Mouse (Mus musculus) spleen, adult 2 months (tissue): ENCODE measurements at regions not wholly inside any gene's neighbourhood (a gene's known extent, or its start where the extent isn't known, plus 50 kb on each side); places are given as distances from the start of the nearest gene placed in this dataset.

Source experiments
- DNase-seq, 2 experiments: peaks; one replicate each; pipeline versions ENCODE4 v3.0.0 to v3.0.0-alpha.2; 2012 to 2021; ENCODE audit warnings: low spot score in 2 of 2, low read depth in 1 of 2
- H3K27ac ChIP-seq: fragments of 200-500 bp; 2 replicates; pipeline ENCODE4 v1.5.1; 2012; ENCODE audit warnings: low read length, inconsistent platforms; ENCODE audit not compliant: insufficient read depth
- H3K27me3 ChIP-seq: fragments of 200-500 bp; 2 replicates; pipeline ENCODE4 v1.6.1; 2012; ENCODE audit warnings: mild to moderate bottlenecking, moderate library complexity, low read length, inconsistent platforms; ENCODE audit not compliant: control insufficient read depth, insufficient read depth
- H3K36me3 ChIP-seq: fragments of 200-500 bp; 2 replicates; pipeline ENCODE4 v1.6.1; 2012; ENCODE audit warnings: mild to moderate bottlenecking, low read length, inconsistent platforms; ENCODE audit not compliant: control insufficient read depth, insufficient read depth
- H3K4me1 ChIP-seq: fragments of 200-500 bp; 2 replicates; pipeline ENCODE4 v1.6.1; 2011; ENCODE audit warnings: inconsistent platforms; ENCODE audit not compliant: control insufficient read depth, insufficient read depth, insufficient read length
- H3K4me3 ChIP-seq: fragments of 200-500 bp; 2 replicates; pipeline ENCODE4 v1.5.1; 2011; ENCODE audit warnings: mild to moderate bottlenecking, inconsistent platforms; ENCODE audit not compliant: insufficient read depth, insufficient read length; ENCODE audit errors: extremely low read depth
- CTCF ChIP-seq: fragments of 200-500 bp; IDR thresholded peaks from 2 replicates; pipeline ENCODE4 v1.5.1; 2011; ENCODE audit warnings: mild to moderate bottlenecking, inconsistent platforms; ENCODE audit not compliant: insufficient read depth, insufficient read length, insufficient replicate concordance; ENCODE audit errors: extremely low read depth
- POLR2A ChIP-seq: fragments of 200-500 bp; IDR thresholded peaks from 2 replicates; pipeline ENCODE4 v1.6.1; 2011; ENCODE audit warnings: low read depth, low read length, inconsistent platforms
- WGBS: fragments of 180-500 bp; shearing (Covaris S2); methylation state at CpG from one replicate; pipeline ENCODE4 v1.1.7; 2018; 5-methylcytosine and 5-hydroxymethylcytosine counted together

DNA sequence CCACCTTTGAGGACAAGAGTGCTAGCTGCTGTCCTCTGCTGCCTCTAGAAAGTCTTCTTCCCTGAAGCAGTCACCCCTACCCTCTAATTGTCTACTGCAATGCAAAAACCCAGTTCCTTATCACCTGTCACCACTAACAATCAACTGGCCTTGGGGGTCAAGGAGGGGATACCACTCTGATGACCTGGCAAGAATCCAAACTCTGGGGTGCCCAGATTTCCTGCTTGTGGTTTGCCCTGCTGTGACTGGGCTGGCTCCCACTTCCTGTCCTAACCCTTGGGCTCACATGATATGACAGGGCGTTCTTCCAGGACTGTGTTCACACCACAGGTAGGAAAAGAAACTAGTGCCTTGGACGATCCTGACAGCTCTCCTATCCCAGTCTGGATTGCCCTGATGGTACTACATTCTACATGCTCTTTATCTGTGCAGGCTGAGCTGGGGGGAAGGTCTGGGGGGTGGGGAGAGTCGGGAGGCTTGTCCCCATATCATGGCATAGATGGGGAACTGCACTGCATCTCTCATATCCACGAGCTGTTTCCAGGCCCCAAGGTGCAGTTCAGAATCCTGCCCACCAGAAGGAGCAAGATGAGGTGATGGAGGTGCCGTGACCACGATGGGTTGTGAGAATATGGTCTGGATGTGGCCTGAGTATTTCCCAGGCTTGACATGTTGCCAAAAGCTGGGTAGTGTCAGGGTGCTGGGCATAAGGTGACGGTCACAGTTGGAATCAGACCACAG, 81.0 kb downstream of the Maf start:
- Histone ChIP-seq H3K36me3 (no peaks in the 10 kb centered on the region), H3K27me3 (no peaks in the 10 kb centered on the region), H3K4me1 (no peaks in the 10 kb centered on the region), H3K27ac (no peak overlapping the region), H3K4me3 (no peak overlapping the region)
- WGBS, result 44% methylated on average over 7 of the region's 7 CpGs
- TF ChIP-seq CTCF, result no peak
- no peak for TF ChIP-seq POLR2A
- no peak for DNase-seq

DNA sequence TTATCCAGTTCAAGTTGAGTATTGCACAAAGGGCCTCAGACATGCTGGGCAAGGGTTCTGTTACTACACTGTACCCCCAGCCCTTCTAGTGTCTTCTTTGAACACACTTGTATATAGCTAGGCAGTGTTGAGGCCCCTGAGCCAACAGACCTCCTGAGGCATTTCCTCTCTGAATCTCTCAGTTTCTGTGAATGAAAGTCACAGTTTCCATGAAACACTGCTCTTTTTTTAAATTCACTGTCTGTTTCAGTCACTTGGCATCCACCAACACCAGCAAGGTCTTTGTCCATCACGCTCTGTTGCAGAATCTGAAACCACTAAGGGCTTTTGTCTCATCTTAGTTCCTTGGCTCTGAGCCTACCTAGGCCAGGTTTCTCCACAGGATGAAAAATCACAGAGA, 82.5 kb downstream of the Maf start:
- Histone ChIP-seq H3K27me3 (no peaks in the 10 kb centered on the region), H3K4me1 (no peaks in the 10 kb centered on the region), H3K27ac (no peak overlapping the region), H3K36me3 (no peaks in the 10 kb centered on the region), H3K4me3 (no peak overlapping the region)
- DNase-seq, result no peak
- WGBS, result 76% methylated on average over 1 of the region's 1 CpGs
- no peak for TF ChIP-seq CTCF
- TF ChIP-seq POLR2A, result no peak

DNA sequence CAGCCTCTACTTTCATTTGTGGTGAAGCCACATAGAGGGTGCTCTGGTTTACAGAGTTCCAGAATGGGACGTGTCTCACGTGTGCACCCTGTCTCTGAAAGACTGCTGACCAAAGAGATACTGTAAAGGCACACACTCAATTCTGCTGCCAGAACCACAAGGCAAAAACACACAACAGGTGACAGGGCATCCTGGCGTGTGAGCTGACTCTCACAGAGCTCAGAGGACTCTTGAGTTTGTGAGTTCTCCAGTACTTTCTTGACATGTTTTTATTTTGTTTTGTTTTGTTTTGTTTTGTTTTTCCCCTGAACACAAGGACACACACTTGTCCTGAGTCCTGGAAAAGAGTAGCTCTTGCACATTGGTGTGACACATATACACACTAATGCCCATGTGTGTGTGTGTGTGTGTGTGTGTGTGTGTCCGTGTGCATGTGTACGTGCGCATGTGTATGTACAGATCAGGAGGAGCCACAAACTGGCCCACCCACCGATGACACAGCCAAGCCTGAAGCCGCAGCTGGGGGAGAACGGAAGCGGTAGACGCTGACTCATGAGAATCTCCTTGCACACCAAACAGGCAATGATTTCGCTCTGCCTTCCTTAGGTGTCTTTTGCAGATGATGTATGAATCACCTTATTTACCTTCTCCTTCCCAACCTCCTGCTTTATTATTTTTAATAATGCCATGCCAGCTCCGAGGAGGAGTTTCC, 89.4 kb downstream of the Maf start:
- TF ChIP-seq POLR2A (no peak), CTCF (no peak)
- H3K36me3 ChIP-seq, result no peaks in the 10 kb centered on the region
- H3K27me3 ChIP-seq, result no peaks in the 10 kb centered on the region
- no peak overlapping the region for H3K4me3 ChIP-seq
- H3K27ac ChIP-seq, result no peak overlapping the region
- WGBS, result 11% methylated on average over 13 of the region's 13 CpGs
- H3K4me1 ChIP-seq, result no peaks in the 10 kb centered on the region; the same call in 1 of the 2 replicates
- DNase-seq, result peak in 1 of 2 experiments; percentile 9

DNA sequence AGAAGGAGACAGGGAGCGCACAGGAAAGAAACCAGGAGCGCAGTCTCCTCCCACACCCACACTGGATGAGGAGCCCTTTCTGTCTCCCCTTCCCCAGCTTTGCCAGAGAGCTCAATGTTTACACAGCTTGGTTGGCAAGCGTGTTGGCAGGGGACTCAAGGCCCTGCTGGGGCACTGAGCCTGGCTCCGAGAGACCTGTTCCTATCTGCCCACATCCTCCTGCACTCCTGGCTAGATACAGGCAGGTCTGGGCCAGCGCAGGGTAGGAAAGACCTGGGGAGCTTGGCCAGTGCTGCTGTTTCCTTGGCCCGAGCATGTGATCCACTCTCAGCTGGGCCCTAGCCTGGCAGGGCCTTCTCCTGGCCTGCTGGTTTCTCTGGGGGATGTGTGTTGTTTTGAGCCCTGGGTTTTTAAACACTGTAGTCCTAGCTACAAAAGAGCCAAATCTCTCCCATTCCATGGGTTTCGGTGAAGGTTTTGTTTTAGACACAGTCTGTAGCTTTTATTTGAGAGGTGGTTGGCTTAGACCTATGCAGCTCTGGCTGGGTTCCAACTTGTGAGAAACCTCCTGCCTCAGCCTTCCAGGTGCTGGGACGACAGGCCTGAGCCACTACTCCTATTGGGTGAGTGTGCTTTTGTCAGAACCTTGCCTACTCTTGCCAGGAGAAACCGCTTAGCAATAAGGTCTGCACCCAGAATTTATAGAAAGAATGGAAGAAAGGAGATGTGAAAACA, 90.6 kb downstream of the Maf start:
- TF ChIP-seq POLR2A (no peak), CTCF (no peak)
- no peaks in the 10 kb centered on the region for H3K36me3 ChIP-seq
- WGBS, result 89% methylated on average over 9 of the region's 9 CpGs
- no peaks in the 10 kb centered on the region for H3K27me3 ChIP-seq
- H3K4me1 ChIP-seq, result no peaks in the 10 kb centered on the region; the same call in 1 of the 2 replicates
- DNase-seq, result no peak
- H3K4me3 ChIP-seq, result no peak overlapping the region
- no peak overlapping the region for H3K27ac ChIP-seq

DNA sequence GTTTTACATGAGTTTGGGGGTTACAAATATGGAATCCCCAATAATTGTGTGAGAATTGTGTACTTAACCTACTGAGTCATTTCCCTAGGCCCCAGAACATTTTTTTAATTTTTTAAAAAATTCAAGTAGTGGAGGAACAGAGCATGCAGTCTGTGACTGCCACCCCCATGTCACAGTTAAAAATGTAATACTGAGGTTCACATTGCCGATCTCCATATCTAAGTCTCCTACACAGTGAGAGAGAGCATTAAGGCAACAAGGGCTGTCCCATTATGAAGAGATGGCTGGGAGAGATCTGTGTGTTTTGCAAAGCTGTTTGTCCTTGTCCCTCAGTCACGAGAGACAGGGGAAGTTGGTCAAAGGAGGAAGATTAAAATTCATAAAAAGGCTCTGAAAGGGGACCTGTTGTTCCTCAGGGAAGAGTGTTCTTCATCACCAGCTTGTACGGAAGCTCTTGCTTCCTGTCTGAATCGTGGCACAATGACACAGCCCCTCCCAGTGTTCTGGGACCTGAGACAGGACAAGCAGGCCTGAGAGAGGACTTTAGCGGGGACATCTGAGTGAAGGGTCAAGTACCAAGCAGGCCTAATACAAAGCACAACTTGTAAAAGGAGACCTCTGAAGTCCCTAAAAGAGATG, 93.5 kb downstream of the Maf start:
- peak overlapping the region; percentile 18; the same call in 1 of the 2 replicates for H3K27ac ChIP-seq
- no peak overlapping the region for H3K4me3 ChIP-seq
- H3K4me1 ChIP-seq, result no peaks in the 10 kb centered on the region; the same call in 1 of the 2 replicates
- no peak for DNase-seq
- H3K27me3 ChIP-seq, result no peaks in the 10 kb centered on the region
- TF ChIP-seq POLR2A, result no peak
- no peak for TF ChIP-seq CTCF
- 22% methylated on average over 5 of the region's 5 CpGs for WGBS
- no peaks in the 10 kb centered on the region for H3K36me3 ChIP-seq

DNA sequence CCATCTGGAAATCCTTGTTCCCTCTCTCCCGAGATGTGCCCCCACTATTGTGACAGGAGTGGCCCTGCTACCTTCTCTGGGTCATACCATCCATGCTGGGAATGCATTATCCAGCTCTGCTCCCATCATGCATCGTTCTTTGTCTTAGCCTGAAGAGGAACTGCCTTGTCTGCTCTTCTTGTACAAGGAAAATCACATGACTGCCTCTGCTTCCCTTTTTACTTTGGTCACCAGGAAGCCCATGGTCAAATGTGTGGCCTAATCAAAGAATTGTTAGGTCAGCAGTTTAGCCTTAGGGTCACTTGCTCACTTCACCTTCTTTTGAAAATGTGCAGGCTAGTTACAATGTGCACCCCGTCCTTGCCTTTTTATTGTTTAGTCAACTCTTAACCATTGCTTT, 95.5 kb downstream of the Maf start:
- no peak overlapping the region for H3K27ac ChIP-seq
- no peak for DNase-seq
- no peaks in the 10 kb centered on the region for H3K36me3 ChIP-seq
- H3K4me1 ChIP-seq, result no peaks in the 10 kb centered on the region
- 67% methylated on average over 3 of the region's 3 CpGs for WGBS
- H3K4me3 ChIP-seq, result no peak overlapping the region
- no peaks in the 10 kb centered on the region for H3K27me3 ChIP-seq
- no peak for TF ChIP-seq POLR2A
- no peak for TF ChIP-seq CTCF
